Mouse (Mus musculus): Measurements from ENCODE around the gene Pnpo. TPM values are rescaled to one million over a fixed set of nuclear protein-coding genes. Genes with fewer than 3 reads are reported as not detected.

Pnpo gene
- total RNA-seq, 1 experiment from 2014 or later = 24.8 TPM

- ATAC-seq (replicated peaks; ENCODE audit: low read depth, poor library complexity, severe bottlenecking) = no peak
Observed at GRCm38 (mm10) chr11:96972906-96973305, 29.1 kb upstream of the Pnpo start.

GRCm38 (mm10) chr11:96970341-96970740 lies 26.6 kb upstream of the Pnpo start:
- no peak for ATAC-seq (replicated peaks; ENCODE audit: low read depth, poor library complexity, severe bottlenecking)

GRCm38 (mm10) chr11:96969746-96970145 lies 26.0 kb upstream of the Pnpo start:
- no peak for ATAC-seq (replicated peaks; ENCODE audit: low read depth, poor library complexity, severe bottlenecking)

GRCm38 (mm10) chr11:96969280-96969722 lies 25.5 kb upstream of the Pnpo start:
- peak; percentile 27; the same call in 1 of the 2 replicates for ATAC-seq (replicated peaks; ENCODE audit: low read depth, poor library complexity, severe bottlenecking)

GRCm38 (mm10) chr11:96968476-96968875 lies 24.7 kb upstream of the Pnpo start:
- no peak for ATAC-seq (replicated peaks; ENCODE audit: low read depth, poor library complexity, severe bottlenecking)

GRCm38 (mm10) chr11:96967544-96968269 lies 23.9 kb upstream of the Pnpo start:
- peak; percentile 24 for ATAC-seq (replicated peaks; ENCODE audit: low read depth, poor library complexity, severe bottlenecking)

GRCm38 (mm10) chr11:96966914-96967543 lies 23.2 kb upstream of the Pnpo start:
- ATAC-seq (replicated peaks; ENCODE audit: low read depth, poor library complexity, severe bottlenecking) = peak; percentile 55

GRCm38 (mm10) chr11:96966172-96966571 lies 22.4 kb upstream of the Pnpo start:
- no peak for ATAC-seq (replicated peaks; ENCODE audit: low read depth, poor library complexity, severe bottlenecking)

- ATAC-seq (replicated peaks; ENCODE audit: low read depth, poor library complexity, severe bottlenecking) = peak; percentile 64
Observed at GRCm38 (mm10) chr11:96963580-96963979, 19.8 kb upstream of the Pnpo start.

- no peak for ATAC-seq (replicated peaks; ENCODE audit: low read depth, poor library complexity, severe bottlenecking)
Observed at GRCm38 (mm10) chr11:96957061-96957805, 13.4 kb upstream of the Pnpo start.

- no peak for ATAC-seq (replicated peaks; ENCODE audit: low read depth, poor library complexity, severe bottlenecking)
Observed at GRCm38 (mm10) chr11:96956009-96956724, 12.4 kb upstream of the Pnpo start.

GRCm38 (mm10) chr11:96955094-96955493 lies 11.3 kb upstream of the Pnpo start:
- no peak for ATAC-seq (replicated peaks; ENCODE audit: low read depth, poor library complexity, severe bottlenecking)

- no peak for ATAC-seq (replicated peaks; ENCODE audit: low read depth, poor library complexity, severe bottlenecking)
Observed at GRCm38 (mm10) chr11:96952896-96953295, 9.1 kb upstream of the Pnpo start.

GRCm38 (mm10) chr11:96952426-96952825 lies 8.6 kb upstream of the Pnpo start:
- ATAC-seq (replicated peaks; ENCODE audit: low read depth, poor library complexity, severe bottlenecking) = no peak

GRCm38 (mm10) chr11:96950767-96951166 lies 7.0 kb upstream of the Pnpo start:
- ATAC-seq (replicated peaks; ENCODE audit: low read depth, poor library complexity, severe bottlenecking) = no peak

- ATAC-seq (replicated peaks; ENCODE audit: low read depth, poor library complexity, severe bottlenecking) = peak; percentile 34
Observed at GRCm38 (mm10) chr11:96947849-96948248, 4.1 kb upstream of the Pnpo start.

- no peak for ATAC-seq (replicated peaks; ENCODE audit: low read depth, poor library complexity, severe bottlenecking)
Observed at GRCm38 (mm10) chr11:96946498-96946897, 2.7 kb upstream of the Pnpo start.

- no peak for ATAC-seq (replicated peaks; ENCODE audit: low read depth, poor library complexity, severe bottlenecking)
Observed at GRCm38 (mm10) chr11:96944844-96945580, 1.2 kb upstream of the Pnpo start.

- no peak for ATAC-seq (replicated peaks; ENCODE audit: low read depth, poor library complexity, severe bottlenecking)
Observed at GRCm38 (mm10) chr11:96941989-96942590, 1.7 kb downstream of the Pnpo start.

Measured in common myeloid progenitor, adult 5-6 weeks (primary cell).